Mouse (Mus musculus) liver, embryonic 15.5 days (tissue): ENCODE data around the gene Ccdc87. TPM values are rescaled to one million over a fixed set of nuclear protein-coding genes. Genes with fewer than 3 reads are reported as not detected.

ENCODE experiments used
- polyA plus RNA-seq: library from polyadenylated mRNA; unstranded; fragments of >200 nt; fragmentation: Nextera tagmentation; extraction: Ambion mirVana; gene quantifications from 2 replicates; pipeline ENCODE4 v1.2.1, GENCODE M21; 2015

Gene Ccdc87
- polyA plus RNA-seq, 1 experiment from 2014 or later = not detected

Other genes with a start within 250 kb of the Ccdc87 start
- gene Lrfn4, start 223.7 kb upstream of the Ccdc87 start, polyA plus RNA-seq = 0.43 and 0.46 TPM in 2 replicates
- gene Rce1, start 213.7 kb upstream of the Ccdc87 start, polyA plus RNA-seq = 24.1 and 25.3 TPM in 2 replicates
- gene Gm960, start 140.7 kb upstream of the Ccdc87 start, polyA plus RNA-seq = 0.40 and 0.71 TPM in 2 replicates
- 0.05 and 0.10 TPM in 2 replicates for gene Sptbn2, start 128.2 kb upstream of the Ccdc87 start, polyA plus RNA-seq
- gene Rbm4b, start 82.9 kb upstream of the Ccdc87 start, polyA plus RNA-seq = 15.6 and 18.7 TPM in 2 replicates
- gene Rbm4, start 45.5 kb upstream of the Ccdc87 start, polyA plus RNA-seq = 25.2 and 29.0 TPM in 2 replicates
- gene Gm21992, start 27.8 kb upstream of the Ccdc87 start, polyA plus RNA-seq = 11.6 and 12.7 TPM in 2 replicates
- 37.5 and 41.4 TPM in 2 replicates for gene Rbm14, start 27.7 kb upstream of the Ccdc87 start, polyA plus RNA-seq
- gene Ccs, start within 50 bp of the Ccdc87 start, polyA plus RNA-seq = 52.4 and 61.9 TPM in 2 replicates
- gene Ctsf, start 15.8 kb downstream of the Ccdc87 start, polyA plus RNA-seq = 25.8 and 28.8 TPM in 2 replicates
- 0.85 and 1.2 TPM in 2 replicates for gene Actn3, start 38.5 kb downstream of the Ccdc87 start, polyA plus RNA-seq
- 9.7 and 10.9 TPM in 2 replicates for gene Zdhhc24, start 39.3 kb downstream of the Ccdc87 start, polyA plus RNA-seq
- gene Bbs1, start 67.3 kb downstream of the Ccdc87 start, polyA plus RNA-seq = 1.0 TPM in 2 replicates
- 46.0 and 47.8 TPM in 2 replicates for gene Dpp3, start 88.9 kb downstream of the Ccdc87 start, polyA plus RNA-seq
- gene Peli3, start 103.8 kb downstream of the Ccdc87 start, polyA plus RNA-seq = 0.17 TPM in 2 replicates
- gene Mrpl11, start 122.8 kb downstream of the Ccdc87 start, polyA plus RNA-seq = 38.1 and 42.8 TPM in 2 replicates
- not detected in 2 replicates for gene Npas4, start 150.9 kb downstream of the Ccdc87 start, polyA plus RNA-seq
- 0.86 and 0.97 TPM in 2 replicates for gene Slc29a2, start 184.5 kb downstream of the Ccdc87 start, polyA plus RNA-seq
- 8.9 TPM in 2 replicates for gene B4gat1, start 199.5 kb downstream of the Ccdc87 start, polyA plus RNA-seq
- gene AC124502.3, start 199.5 kb downstream of the Ccdc87 start, polyA plus RNA-seq = 0.36 and 0.54 TPM in 2 replicates
- gene Brms1, start 202.0 kb downstream of the Ccdc87 start, polyA plus RNA-seq = 24.0 and 25.5 TPM in 2 replicates
- gene Rin1, start 211.1 kb downstream of the Ccdc87 start, polyA plus RNA-seq = 0.17 and 0.38 TPM in 2 replicates
- 3.2 and 3.7 TPM in 2 replicates for gene Cd248, start 228.7 kb downstream of the Ccdc87 start, polyA plus RNA-seq
- gene Tmem151a, start 246.2 kb downstream of the Ccdc87 start, polyA plus RNA-seq = 0.41 and 0.45 TPM in 2 replicates
- gene Yif1a, start 249.2 kb downstream of the Ccdc87 start, polyA plus RNA-seq = 49.4 and 55.3 TPM in 2 replicates